In genomic region chr10:75798176-75798696, GRCm38 (mm10) we compare ENCODE assay signal across 8 mouse cellular contexts. TPM values are rescaled to one million over a fixed set of nuclear protein-coding genes. Genes with fewer than 3 reads are reported as not detected.
DNase-seq lines count a peak whose midpoint lies in the region; ATAC-seq and TF ChIP-seq lines count a peak whose summit lies in the region.

TSS of gene Gstt1 (minus strand) at chr10:75798584.

- H3K27ac ChIP-seq in cortical plate, adult 2 months (ENCODE audit: insufficient read depth, low read length), result no peak within 1 kb of the TSS
- no peak within 1 kb of the TSS for H3K27ac ChIP-seq in intestine, embryonic 16.5 days (ENCODE audit: low read length)
- H3K27ac ChIP-seq in limb, embryonic 15.5 days, result peak within 1 kb of the TSS; percentile 59
- H3K27ac ChIP-seq in midbrain, embryonic 14.5 days (replicated peaks; ENCODE audit: low read depth, low read length), result no peak within 1 kb of the TSS
- no peak within 1 kb of the TSS for H3K27ac ChIP-seq in testis, adult 2 months (ENCODE audit: control insufficient read depth, insufficient read depth, low read depth, low read length)

- 0 out of 2 replicates have a peak, but pooled peaks have one; percentile 19 for TF ChIP-seq POLR2A in cortical plate, adult 2 months (IDR thresholded peaks at IDR 0.05; ENCODE audit: extremely low read depth, insufficient read depth, low read length)
- no peak for TF ChIP-seq POLR2A in testis, adult 2 months (IDR thresholded peaks at IDR 0.05; ENCODE audit: control insufficient read depth, low read depth, low read length)

- no peak for TF ChIP-seq CTCF in cortical plate, adult 2 months (IDR thresholded peaks at IDR 0.05; ENCODE audit: extremely low read depth, insufficient read depth, low read length)
- no peak for TF ChIP-seq CTCF in testis, adult 2 months (IDR thresholded peaks at IDR 0.05; ENCODE audit: control insufficient read depth, insufficient read depth, insufficient replicate concordance, low read depth, low read length)

- H3K9me3 ChIP-seq in intestine, embryonic 16.5 days (ENCODE audit: control insufficient read depth, low read length), result no peaks in the 10 kb centered on the region
- H3K9me3 ChIP-seq in limb, embryonic 15.5 days, result no peaks in the 10 kb centered on the region
- H3K9me3 ChIP-seq in midbrain, embryonic 14.5 days (ENCODE audit: control insufficient read depth, low read length), result no peaks in the 10 kb centered on the region

- H3K27me3 ChIP-seq in intestine, embryonic 16.5 days (replicated peaks; ENCODE audit: control insufficient read depth, insufficient read depth, low read length), result no peaks in the 10 kb centered on the region
- H3K27me3 ChIP-seq in limb, embryonic 15.5 days, result peaks cover 5% of the 10 kb centered on the region; the same call in 1 of the 2 replicates
- 0 out of 2 replicates have a peak, but pooled peaks cover 5% of the 10 kb centered on the region for H3K27me3 ChIP-seq in midbrain, embryonic 14.5 days (ENCODE audit: control insufficient read depth, insufficient read depth, low read length)
- no peaks in the 10 kb centered on the region for H3K27me3 ChIP-seq in testis, adult 2 months (ENCODE audit: control insufficient read depth, insufficient read depth, low read length)

- peak; percentile 55 for ATAC-seq in intestine, embryonic 16.5 days
- peak; percentile 41; the same call in 1 of the 2 replicates for ATAC-seq in limb, embryonic 15.5 days (ENCODE audit: insufficient number of reproducible peaks, low FRiP score, low TSS enrichment, low read depth)
- ATAC-seq in midbrain, embryonic 14.5 days (ENCODE audit: low FRiP score, low TSS enrichment), result no peak

- peak; percentile 20 for DNase-seq in 3T3-L1 (ENCODE audit: low read depth, low spot score)
- peak; percentile 78 to 90 for DNase-seq in adrenal gland, adult (ENCODE audit: inconsistent age in 2 of 2, low spot score in 1 of 2)
- DNase-seq in heart, adult 11 months, result peak; percentile 99
- peak; percentile 68 for DNase-seq in midbrain, embryonic 14.5 days

- no peaks in the 10 kb centered on the region for H3K36me3 ChIP-seq in intestine, embryonic 16.5 days (ENCODE audit: control insufficient read depth, insufficient read depth, low read length)
- no peaks in the 10 kb centered on the region for H3K36me3 ChIP-seq in limb, embryonic 15.5 days
- no peaks in the 10 kb centered on the region for H3K36me3 ChIP-seq in midbrain, embryonic 14.5 days (ENCODE audit: control insufficient read depth, insufficient read depth, low read length)
- H3K36me3 ChIP-seq in testis, adult 2 months (ENCODE audit: control insufficient read depth, insufficient read depth, low read length), result no peaks in the 10 kb centered on the region

- peak within 1 kb of the TSS; percentile 87 for H3K4me2 ChIP-seq in intestine, embryonic 16.5 days (ENCODE audit: low read depth, low read length)
- H3K4me2 ChIP-seq in limb, embryonic 15.5 days, result peak within 1 kb of the TSS; percentile 85
- peak within 1 kb of the TSS; percentile 62 for H3K4me2 ChIP-seq in midbrain, embryonic 14.5 days (ENCODE audit: low read length)

- peak within 1 kb of the TSS; percentile 45 for H3K4me3 ChIP-seq in cortical plate, adult 2 months (ENCODE audit: insufficient read depth, low read length)
- H3K4me3 ChIP-seq in intestine, embryonic 16.5 days (ENCODE audit: low read length), result peak within 1 kb of the TSS; percentile 53
- peak within 1 kb of the TSS; percentile 49 for H3K4me3 ChIP-seq in limb, embryonic 15.5 days
- H3K4me3 ChIP-seq in midbrain, embryonic 14.5 days (replicated peaks; ENCODE audit: low read depth, low read length), result peak within 1 kb of the TSS; percentile 29
- peak within 1 kb of the TSS; percentile 4 for H3K4me3 ChIP-seq in testis, adult 2 months (ENCODE audit: control insufficient read depth, low read depth, low read length)

- H3K9ac ChIP-seq in intestine, embryonic 16.5 days (ENCODE audit: low read depth, low read length), result peak within 1 kb of the TSS; percentile 67
- H3K9ac ChIP-seq in limb, embryonic 15.5 days, result peak within 1 kb of the TSS; percentile 33
- peak within 1 kb of the TSS; percentile 46; the same call in 1 of the 2 replicates for H3K9ac ChIP-seq in midbrain, embryonic 14.5 days (replicated peaks; ENCODE audit: low read length)

- WGBS in intestine, embryonic 16.5 days, result 1% methylated on average over 18 of the region's 18 CpGs
- 1% methylated on average over 18 of the region's 18 CpGs for WGBS in limb, embryonic 15.5 days
- 1% methylated on average over 18 of the region's 18 CpGs for WGBS in midbrain, embryonic 14.5 days

- H3K4me1 ChIP-seq in cortical plate, adult 2 months (ENCODE audit: control insufficient read depth, insufficient read depth, low read length), result no peaks in the 10 kb centered on the region
- H3K4me1 ChIP-seq in intestine, embryonic 16.5 days (ENCODE audit: control insufficient read depth, insufficient read depth, low read length), result peaks cover 14% of the 10 kb centered on the region
- H3K4me1 ChIP-seq in limb, embryonic 15.5 days, result peaks cover 38% of the 10 kb centered on the region
- peaks cover 10% of the 10 kb centered on the region; the same call in 1 of the 2 replicates for H3K4me1 ChIP-seq in midbrain, embryonic 14.5 days (ENCODE audit: control insufficient read depth, insufficient read depth, low read length)
- peaks cover 3% of the 10 kb centered on the region for H3K4me1 ChIP-seq in testis, adult 2 months (ENCODE audit: control insufficient read depth, insufficient read depth, low read length)

RNA-seq across cellular contexts. Expression of gene Gstt1, which starts in this region (rescaled TPM):
- 28.9 and 31.7 TPM in 2 replicates for polyA plus RNA-seq in cortical plate, adult 2 months (2012; rRNA removed)
- polyA plus RNA-seq in intestine, embryonic 16.5 days (2015; fragmentation: Nextera tagmentation; extraction: Ambion mirVana), result 16.4 and 19.2 TPM in 2 replicates
- polyA plus RNA-seq in limb, embryonic 15.5 days (2015; fragmentation: Nextera tagmentation; extraction: Ambion mirVana), result 18.1 and 21.6 TPM in 2 replicates
- 9.8 and 12.4 TPM in 2 replicates for polyA plus RNA-seq in midbrain, embryonic 14.5 days (2014; fragmentation: Nextera tagmentation; extraction: Ambion mirVana)
- 7.0 and 8.9 TPM in 2 replicates for polyA plus RNA-seq in testis, adult 2 months (2012; rRNA removed)

Comparison
In these comparisons a context has a peak if more than half of its experiments do, and no peak if none do; other contexts are left out.
1. DNase-seq: peak in every context shown above with its lines; median percentile 99 in heart, adult 11 months; 84 in adrenal gland, adult; 68 in midbrain, embryonic 14.5 days; 20 in 3T3-L1.